Mouse (Mus musculus): ENCODE measurements around the gene Tmem140. TPM values are rescaled to one million over a fixed set of nuclear protein-coding genes. Genes with fewer than 3 reads are reported as not detected.

The Tmem140 gene
- total RNA-seq, 2 experiments from 2014 or later = 2.3 to 2.9 TPM

DNA sequence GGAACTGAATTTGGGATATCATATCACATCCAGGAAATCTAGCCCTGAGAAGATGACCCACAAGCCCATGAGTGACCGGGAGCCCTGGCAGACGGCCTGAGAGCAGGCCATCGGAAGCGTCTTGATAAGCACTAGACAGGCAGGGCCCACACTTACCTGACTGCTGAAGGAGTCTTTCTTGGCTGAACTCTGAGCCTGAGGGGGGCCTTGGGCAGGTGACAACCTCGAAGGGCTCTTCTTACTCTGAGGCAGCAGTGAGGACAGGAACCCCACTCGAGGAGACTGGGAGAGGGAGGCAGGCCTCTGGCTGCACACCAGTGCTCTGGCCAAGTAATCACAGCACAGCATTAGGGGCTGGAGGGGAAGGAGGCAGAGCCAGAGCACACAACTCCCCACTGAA lies 41.4 kb downstream of the Tmem140 start:
- Histone ChIP-seq H3K4me3 (no peak overlapping the region), H3K27ac (no peak overlapping the region)
- TF ChIP-seq CTCF (conservative IDR thresholded peaks at IDR 0.05) = no peak
- DNase-seq (ENCODE audit: low spot score in 2 of 2) = no peak

DNA sequence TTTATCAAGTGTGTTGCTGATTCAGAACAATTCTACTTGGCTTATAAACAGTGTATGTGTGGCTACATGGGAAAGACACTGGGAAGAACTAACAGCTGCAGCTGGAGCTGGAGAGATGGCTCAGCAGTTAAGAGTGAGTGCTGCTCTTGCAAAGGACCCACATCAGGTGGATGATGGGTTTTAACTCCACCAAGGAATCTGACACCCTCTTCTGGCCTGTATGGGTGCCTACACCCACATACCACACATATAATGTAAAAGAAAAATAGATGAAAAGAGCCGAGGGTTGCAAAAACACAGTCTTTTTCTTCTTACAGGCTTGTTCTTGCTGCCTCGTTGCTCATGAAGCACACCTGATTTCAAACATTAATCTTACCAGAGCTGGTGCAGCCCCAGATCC lies 43.2 kb downstream of the Tmem140 start:
- TF ChIP-seq CTCF (conservative IDR thresholded peaks at IDR 0.05) = peak; percentile 50
- peak overlapping the region; percentile 81 for H3K27ac ChIP-seq
- no peak overlapping the region for H3K4me3 ChIP-seq
- DNase-seq (ENCODE audit: low spot score in 2 of 2) = no peak

DNA sequence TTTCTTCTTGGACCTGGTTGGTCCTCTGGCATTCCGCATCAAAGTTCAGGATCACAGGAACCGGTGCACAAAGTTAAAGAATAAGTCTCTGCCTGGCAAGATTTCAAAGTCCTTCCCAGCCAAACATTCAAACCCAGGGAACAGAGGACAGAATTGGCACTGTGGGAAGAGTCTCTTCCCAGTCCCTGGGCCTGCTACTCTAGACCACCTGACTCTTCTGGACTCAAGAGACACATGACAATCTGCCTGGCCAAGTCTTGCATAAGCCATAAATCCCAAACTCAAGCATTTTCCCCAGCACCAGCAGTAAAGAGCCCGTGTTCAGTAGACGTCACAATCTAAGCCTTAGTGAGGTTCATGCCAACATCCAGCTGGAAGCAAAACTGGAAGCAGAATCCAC lies 43.7 kb downstream of the Tmem140 start:
- H3K4me3 ChIP-seq = no peak overlapping the region
- DNase-seq (ENCODE audit: low spot score in 2 of 2) = no peak
- TF ChIP-seq CTCF (conservative IDR thresholded peaks at IDR 0.05) = no peak
- peak overlapping the region; percentile 81 for H3K27ac ChIP-seq

DNA sequence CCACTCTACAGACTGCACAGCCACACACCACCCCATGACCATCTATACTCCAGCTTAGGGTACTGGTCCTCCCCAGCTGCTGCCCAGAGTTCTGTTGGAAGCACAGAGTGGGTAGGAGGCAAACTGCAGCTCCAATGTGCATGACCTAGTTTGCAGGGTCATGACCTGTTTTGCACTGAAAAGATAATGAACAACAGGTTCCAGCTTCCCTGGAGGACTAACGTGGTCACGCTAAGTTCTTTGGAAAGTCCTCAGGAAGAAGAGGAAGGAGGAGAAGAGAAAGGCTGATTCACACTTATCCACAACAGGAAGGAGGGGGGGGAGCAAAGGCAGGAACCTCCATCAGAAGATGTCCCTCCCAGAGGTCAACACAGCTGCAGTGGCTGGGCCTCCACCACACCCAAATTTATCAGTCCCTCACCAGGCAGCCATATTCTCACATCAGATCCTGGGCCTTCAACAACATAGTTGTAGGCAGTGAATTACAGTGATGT lies 44.2 kb downstream of the Tmem140 start:
- no peak for TF ChIP-seq CTCF (conservative IDR thresholded peaks at IDR 0.05)
- Histone ChIP-seq H3K27ac (peak overlapping the region; percentile 81), H3K4me3 (no peak overlapping the region)
- no peak for DNase-seq (ENCODE audit: low spot score in 2 of 2)

DNA sequence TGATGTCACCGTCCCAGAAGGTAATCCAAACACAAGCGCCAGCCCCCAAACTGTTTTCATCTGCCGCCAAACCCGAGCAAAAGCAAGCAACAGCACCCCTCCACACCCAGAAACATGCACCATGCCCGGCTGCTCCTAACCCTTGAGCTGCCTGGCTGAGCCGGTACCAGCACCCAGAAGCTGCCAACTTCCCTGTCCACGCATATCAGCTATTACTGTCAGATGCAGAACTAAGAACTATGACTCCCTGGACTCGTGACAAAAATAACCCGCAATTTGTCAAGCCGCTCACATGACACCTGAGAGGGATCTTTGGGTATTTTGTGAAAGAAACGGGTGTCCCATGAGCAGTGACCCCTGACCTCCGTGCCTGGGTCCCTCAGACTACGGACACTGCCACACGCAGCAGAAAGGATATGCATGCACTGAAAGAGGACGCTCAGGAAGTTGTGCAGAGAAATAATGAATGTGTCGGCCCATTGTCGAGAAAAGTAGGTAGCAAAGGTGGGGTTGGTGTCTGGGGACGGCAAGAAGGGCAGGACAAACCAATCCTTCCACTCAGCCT lies 44.8 kb downstream of the Tmem140 start:
- no peak for DNase-seq (ENCODE audit: low spot score in 2 of 2)
- H3K4me3 ChIP-seq = no peak overlapping the region; the same call in 1 of the 2 replicates
- TF ChIP-seq CTCF (conservative IDR thresholded peaks at IDR 0.05) = no peak
- peak overlapping the region; percentile 81 for H3K27ac ChIP-seq

DNA sequence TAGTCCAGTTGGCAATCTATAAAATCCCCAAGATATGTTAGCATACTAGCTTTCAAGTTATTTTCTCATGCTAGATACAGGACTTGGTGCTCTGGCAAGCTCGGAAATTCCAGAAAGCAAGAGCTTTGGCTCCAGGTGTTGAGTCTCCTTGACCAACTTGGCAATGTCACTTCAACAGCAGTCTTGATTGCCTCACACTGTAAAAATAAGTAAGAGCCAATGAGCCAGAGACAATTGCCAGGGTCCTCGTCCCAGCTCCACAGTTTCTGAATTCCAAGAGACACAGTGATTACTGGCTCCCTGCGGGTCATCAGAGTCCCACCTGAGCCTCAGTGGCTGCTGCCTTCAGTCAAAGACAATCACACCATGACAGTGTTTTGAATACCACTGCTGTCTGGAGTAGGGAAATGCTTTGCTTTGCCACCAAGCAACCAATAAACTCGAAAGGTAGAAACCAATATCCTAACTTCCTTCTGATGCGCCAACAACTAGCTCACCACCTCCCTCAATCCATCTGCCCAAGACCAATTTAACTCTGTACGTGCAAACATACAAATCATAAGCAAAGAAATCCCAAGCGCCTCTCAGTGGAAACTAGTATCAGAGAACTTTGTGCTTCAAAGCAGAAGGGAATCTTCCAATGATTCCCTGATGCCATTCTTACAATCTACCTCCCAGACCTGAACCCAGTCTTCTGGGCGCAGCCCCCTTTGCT lies 46.8 kb downstream of the Tmem140 start:
- no peak for DNase-seq (ENCODE audit: low spot score in 2 of 2)
- Histone ChIP-seq H3K4me3 (peak overlapping the region; percentile 73), H3K27ac (peak overlapping the region; percentile 93)
- no peak for TF ChIP-seq CTCF (conservative IDR thresholded peaks at IDR 0.05)

DNA sequence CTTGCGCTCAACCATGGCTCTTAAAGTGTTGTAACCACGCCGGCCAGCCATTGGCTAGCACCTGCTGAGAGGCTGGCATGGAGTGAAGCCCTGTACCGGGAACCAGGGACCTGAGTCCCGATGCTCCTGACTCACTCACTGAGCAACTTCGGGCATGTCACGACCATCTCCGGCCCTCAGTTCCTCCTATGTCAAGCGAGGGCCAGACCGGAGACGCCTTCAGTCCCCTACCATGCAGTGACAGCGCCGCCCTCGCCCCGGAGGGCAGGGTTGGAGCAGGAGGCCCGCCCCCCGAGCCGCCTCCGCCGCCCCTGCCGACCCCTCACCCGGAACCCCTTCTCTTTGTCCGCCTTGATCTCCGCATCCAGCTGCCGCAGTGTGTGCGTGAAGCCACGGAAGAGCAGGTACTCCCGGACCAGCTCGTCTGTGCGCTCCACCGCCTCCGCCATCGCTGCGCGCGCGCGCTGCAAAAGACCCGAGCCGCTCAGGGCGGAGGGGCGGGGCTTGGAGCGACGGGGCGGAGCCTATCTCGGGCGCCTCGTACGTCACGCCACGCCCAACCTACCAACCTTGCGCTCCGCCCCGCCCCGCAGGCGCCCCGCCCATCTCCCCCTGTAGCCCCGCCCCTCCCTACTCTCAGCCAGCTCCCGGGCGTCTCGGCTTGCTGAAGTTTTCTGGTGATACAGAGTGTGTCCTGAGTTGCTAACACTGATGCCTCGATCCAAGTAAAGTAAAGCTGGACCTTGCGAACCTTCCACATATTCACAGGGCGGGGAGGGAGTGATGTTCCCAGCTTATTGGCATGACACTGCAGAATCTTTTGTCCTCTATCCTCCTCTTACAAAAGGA lies 47.6 kb downstream of the Tmem140 start, which contains the start of gene Wdr91:
Gene Wdr91 (minus strand): TSS at position 506 of the 849 bp plus-strand sequence.
- Histone ChIP-seq H3K4me3 (peak within 1 kb of the TSS; percentile 73), H3K27ac (peak within 1 kb of the TSS; percentile 93)
- TF ChIP-seq CTCF (conservative IDR thresholded peaks at IDR 0.05) = peak; percentile 50
- peak; percentile 89 to 93 for DNase-seq (ENCODE audit: low spot score in 2 of 2)

DNA sequence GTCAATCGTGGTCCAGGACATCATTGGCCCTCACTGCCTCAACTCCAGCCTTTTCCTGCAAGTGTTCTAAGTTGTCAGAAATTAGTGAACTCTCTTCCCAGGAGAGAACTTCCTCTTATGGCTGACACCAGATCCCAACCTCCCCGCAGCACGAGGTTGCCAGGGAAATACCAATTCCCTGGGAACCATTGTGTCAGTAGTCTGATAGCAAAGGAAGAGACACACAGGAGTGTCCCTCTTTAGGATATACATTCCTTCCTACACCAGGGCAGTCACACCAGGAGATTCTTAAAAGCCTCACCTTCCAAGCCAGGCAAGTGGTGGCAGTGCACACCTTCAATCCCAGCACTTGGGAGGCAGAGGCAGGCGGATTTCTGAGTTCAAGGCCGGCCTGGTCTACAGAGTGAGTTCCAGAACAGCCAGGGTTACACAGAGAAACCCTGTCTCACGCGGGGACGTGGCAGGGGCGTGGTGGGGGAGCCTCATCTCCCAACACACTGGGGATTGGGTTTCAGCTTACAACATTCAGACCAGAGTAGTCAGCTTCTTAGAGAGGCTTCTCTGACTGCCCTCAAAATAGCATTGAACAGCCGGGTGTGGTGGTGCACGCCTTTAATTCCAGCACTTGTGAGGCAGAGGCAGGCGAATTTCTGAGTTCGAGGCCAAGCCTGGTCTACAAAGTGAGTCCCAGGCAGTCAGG lies 50.5 kb downstream of the Tmem140 start:
- no peak for TF ChIP-seq CTCF (conservative IDR thresholded peaks at IDR 0.05)

DNA sequence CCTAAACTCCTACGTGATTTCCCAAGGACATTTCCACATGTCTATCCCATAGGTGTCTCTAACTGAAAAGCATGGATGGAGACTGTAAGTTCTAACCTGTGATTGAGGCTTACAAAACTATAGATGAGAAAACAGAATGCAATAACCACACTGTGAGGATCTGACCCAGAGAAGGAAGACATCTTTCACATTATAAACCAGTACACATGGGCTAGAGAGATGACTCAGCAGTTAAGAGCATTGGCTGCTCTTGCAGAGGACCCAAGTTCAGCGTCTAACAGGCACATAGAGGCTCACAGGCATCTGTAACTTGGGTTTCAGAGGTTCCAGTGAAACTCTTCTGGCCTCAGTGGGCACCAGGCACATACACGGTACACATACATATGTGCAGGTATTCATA lies 51.5 kb downstream of the Tmem140 start:
- no peak for TF ChIP-seq CTCF (conservative IDR thresholded peaks at IDR 0.05)
- DNase-seq (ENCODE audit: low spot score in 2 of 2) = no peak
- Histone ChIP-seq H3K27ac (no peak overlapping the region), H3K4me3 (no peak overlapping the region)

More for the DNA sequence above, 50.5 kb downstream of the Tmem140 start:
- Histone ChIP-seq H3K4me3 (no peak overlapping the region), H3K27ac (no peak overlapping the region)
- no peak for DNase-seq (ENCODE audit: low spot score in 2 of 2)

DNA sequence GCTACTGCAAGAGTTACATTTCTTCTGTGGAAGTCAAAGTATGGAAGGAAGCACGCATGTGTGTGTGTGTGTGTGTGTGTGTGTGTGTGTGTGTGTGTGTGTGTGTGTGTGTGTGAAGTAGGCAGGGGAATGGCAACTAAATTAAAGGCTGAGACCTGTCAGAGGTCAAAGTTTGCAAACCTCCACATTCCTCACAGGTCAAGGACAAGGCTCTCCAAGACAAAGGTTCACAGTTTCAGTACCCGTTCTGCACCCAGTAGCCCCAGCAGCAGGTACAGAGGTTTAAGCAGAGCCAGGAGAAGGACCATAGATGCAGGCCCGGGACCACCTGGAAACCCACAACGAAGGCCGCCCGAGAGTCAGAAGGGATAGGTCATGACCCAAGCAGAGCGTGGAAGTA lies 56.2 kb downstream of the Tmem140 start:
- DNase-seq (ENCODE audit: low spot score in 2 of 2) = no peak
- TF ChIP-seq CTCF (conservative IDR thresholded peaks at IDR 0.05) = no peak
- no peak overlapping the region for H3K27ac ChIP-seq
- H3K4me3 ChIP-seq = no peak overlapping the region

DNA sequence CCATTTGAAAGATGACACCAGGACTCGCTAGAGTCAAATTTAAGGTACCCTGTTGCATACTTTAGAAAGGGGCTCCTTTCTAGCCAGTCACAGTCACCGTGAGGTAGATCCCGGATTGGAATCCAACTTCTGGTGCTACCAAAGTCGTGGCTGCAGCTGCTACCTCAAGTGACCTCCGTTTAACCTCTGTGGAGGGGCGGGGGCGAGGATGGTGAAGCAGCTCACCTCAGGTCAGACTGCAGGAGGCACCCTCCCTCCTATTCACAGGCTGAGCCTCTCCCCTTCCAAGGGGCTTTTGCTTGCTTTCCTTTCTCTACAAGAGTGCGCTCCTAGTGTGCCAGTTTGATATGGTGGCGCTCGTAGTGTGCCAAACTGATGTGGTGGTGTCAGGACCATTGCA lies 57.0 kb downstream of the Tmem140 start, which contains the start of gene Stra8:
Gene Stra8 (plus strand): TSS at position 208 of the 400 bp plus-strand sequence.
- no peak for TF ChIP-seq CTCF (conservative IDR thresholded peaks at IDR 0.05)
- Histone ChIP-seq H3K27ac (no peak within 1 kb of the TSS), H3K4me3 (no peak within 1 kb of the TSS)
- DNase-seq (ENCODE audit: low spot score in 2 of 2) = no peak

DNA sequence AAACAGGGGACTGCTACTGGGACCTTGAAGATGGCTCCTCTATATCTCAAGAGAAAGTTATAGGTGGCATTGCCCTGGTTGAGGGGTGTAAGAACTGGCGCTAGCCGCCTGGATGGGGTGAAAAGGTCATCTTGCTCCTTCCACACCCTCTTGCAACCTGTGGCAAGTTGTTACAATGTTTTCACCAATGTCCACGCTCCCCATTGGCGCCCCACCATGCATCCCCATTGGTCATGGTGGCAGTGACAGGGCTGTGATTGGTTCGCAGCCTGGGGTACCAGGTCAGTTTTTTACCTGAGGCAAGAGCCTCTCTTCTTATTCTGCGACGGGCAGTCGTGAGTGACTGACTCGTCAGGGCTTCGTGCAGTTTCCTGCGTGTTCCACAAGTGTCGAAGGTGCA lies 57.7 kb downstream of the Tmem140 start:
- TF ChIP-seq CTCF (conservative IDR thresholded peaks at IDR 0.05) = no peak
- Histone ChIP-seq H3K4me3 (no peak overlapping the region), H3K27ac (no peak overlapping the region)
- no peak for DNase-seq (ENCODE audit: low spot score in 2 of 2)

Data from layer of hippocampus, adult 2 months (tissue).